Mouse (Mus musculus): ENCODE measurements around the gene Mxd1.

DNA sequence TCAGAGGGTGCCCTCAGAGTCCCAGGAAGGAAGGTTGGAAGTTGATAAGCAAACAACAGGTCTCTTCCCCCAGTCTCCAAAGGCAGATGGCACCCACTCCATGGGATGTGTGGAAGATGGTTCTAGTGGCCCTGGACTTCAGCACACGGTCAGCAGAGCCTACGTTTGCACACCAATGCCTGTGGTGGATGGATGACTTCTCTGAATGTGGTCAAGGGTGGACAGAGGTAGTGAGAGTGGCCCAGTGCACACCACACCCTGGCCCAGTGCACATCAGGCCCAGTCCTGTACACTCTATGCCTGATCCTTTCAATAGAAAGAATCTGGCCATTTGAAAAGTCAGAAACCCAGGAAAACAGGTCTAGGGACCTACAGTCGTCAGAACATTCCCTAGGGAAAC lies 10.5 kb downstream of the Mxd1 start:
- TF ChIP-seq CTCF (IDR thresholded peaks at IDR 0.05; ENCODE audit: low read depth) (no peak), EP300 (IDR thresholded peaks at IDR 0.05; ENCODE audit: low read depth) (no peak)
